Mouse (Mus musculus) stomach, embryonic 14.5 days (tissue): Measurements from ENCODE around the gene Bckdha. TPM values are rescaled to one million over a fixed set of nuclear protein-coding genes. Genes with fewer than 3 reads are reported as not detected.

Experiments used
- ATAC-seq: fragments of 200-750 bp; cut with Nextera tagmentation; 2 replicates; pipeline ENCODE4 v1.8.0; 2017; ENCODE audit warnings: low read depth, moderate TSS enrichment; ENCODE audit not compliant: insufficient number of reproducible peaks, insufficient read depth, low FRiP score
- H3K27ac ChIP-seq: fragments of 300-500 bp; sonication (generic); 2 replicates; pipeline ENCODE4 v1.5.1; 2014; ENCODE audit warnings: mild to moderate bottlenecking, low read length, moderate library complexity, mixed read lengths
- H3K27me3 ChIP-seq: fragments of 300-500 bp; sonication (generic); 2 replicates; pipeline ENCODE4 v1.6.1; 2014; ENCODE audit warnings: low read length, control low read depth, mixed read lengths; ENCODE audit not compliant: control insufficient read depth, insufficient read depth
- H3K36me3 ChIP-seq: fragments of 300-500 bp; sonication (generic); 2 replicates; pipeline ENCODE4 v1.6.1; 2014; ENCODE audit warnings: mild to moderate bottlenecking, control low read depth, low read length, moderate library complexity, mixed read lengths; ENCODE audit not compliant: control insufficient read depth, insufficient read depth
- H3K4me1 ChIP-seq: fragments of 300-500 bp; sonication (generic); 2 replicates; pipeline ENCODE4 v1.6.1; 2014; ENCODE audit warnings: low read length, control low read depth, mixed read lengths; ENCODE audit not compliant: control insufficient read depth, insufficient read depth
- H3K4me2 ChIP-seq: fragments of 300-500 bp; sonication (generic); replicated peaks from 2 replicates; pipeline ENCODE4 v1.6.1; 2014; ENCODE audit warnings: low read depth, low read length, control low read depth
- H3K4me3 ChIP-seq: fragments of 300-500 bp; sonication (generic); 2 replicates; pipeline ENCODE4 v1.5.1; 2014; ENCODE audit warnings: low read depth, low read length, control low read depth
- H3K9ac ChIP-seq: fragments of 300-500 bp; sonication (generic); replicated peaks from 2 replicates; pipeline ENCODE4 v1.6.1; 2014; ENCODE audit warnings: low read depth, mild to moderate bottlenecking, control low read depth, low read length, moderate library complexity, mixed read lengths
- H3K9me3 ChIP-seq: fragments of 300-500 bp; sonication (generic); 2 replicates; pipeline ENCODE4 v1.6.1; 2016; ENCODE audit warnings: low read depth, low read length, control low read depth; ENCODE audit not compliant: control insufficient read depth
- WGBS: fragments of 180-500 bp; shearing (Covaris S2); extraction: QIAGEN DNeasy Blood & Tissue Kit; methylation state at CpG from one replicate; pipeline ENCODE4 v1.1.7; 2014; 5-methylcytosine and 5-hydroxymethylcytosine counted together
- polyA plus RNA-seq: library from polyadenylated mRNA; unstranded; fragments of >200 nt; fragmentation: Nextera tagmentation; extraction: Ambion mirVana; gene quantifications from 2 replicates; pipeline ENCODE4 v1.2.1, GENCODE M21; 2014

Gene Bckdha
- polyA plus RNA-seq, 1 experiment from 2014 or later: 52.2 TPM

- ATAC-seq: no peak
- Histone ChIP-seq H3K27me3 (peaks cover 11% of the 10 kb centered on the region; the same call in 1 of the 2 replicates), H3K4me1 (peaks cover 3% of the 10 kb centered on the region; the same call in 1 of the 2 replicates), H3K9me3 (no peaks in the 10 kb centered on the region), H3K4me3 (no peak overlapping the region), H3K9ac (no peak overlapping the region), H3K27ac (no peak overlapping the region), H3K4me2 (no peak overlapping the region), H3K36me3 (peaks cover 17% of the 10 kb centered on the region)
- 75% methylated on average over 9 of the region's 9 CpGs for WGBS
Observed at GRCm38 (mm10) chr7:25669631-25670030, 10.8 kb upstream of the Bckdha start.

- H3K27ac ChIP-seq: no peak overlapping the region
- H3K4me3 ChIP-seq: no peak overlapping the region
- peaks cover 21% of the 10 kb centered on the region for H3K36me3 ChIP-seq
- H3K4me1 ChIP-seq: no peaks in the 10 kb centered on the region
- no peaks in the 10 kb centered on the region for H3K9me3 ChIP-seq
- 85% methylated on average over 10 of the region's 10 CpGs for WGBS
- ATAC-seq: no peak
- no peak overlapping the region for H3K4me2 ChIP-seq
- 0 out of 2 replicates have a peak, but pooled peaks cover 7% of the 10 kb centered on the region for H3K27me3 ChIP-seq
- H3K9ac ChIP-seq: no peak overlapping the region
Observed at GRCm38 (mm10) chr7:25669158-25669557, 10.4 kb upstream of the Bckdha start.

DNA sequence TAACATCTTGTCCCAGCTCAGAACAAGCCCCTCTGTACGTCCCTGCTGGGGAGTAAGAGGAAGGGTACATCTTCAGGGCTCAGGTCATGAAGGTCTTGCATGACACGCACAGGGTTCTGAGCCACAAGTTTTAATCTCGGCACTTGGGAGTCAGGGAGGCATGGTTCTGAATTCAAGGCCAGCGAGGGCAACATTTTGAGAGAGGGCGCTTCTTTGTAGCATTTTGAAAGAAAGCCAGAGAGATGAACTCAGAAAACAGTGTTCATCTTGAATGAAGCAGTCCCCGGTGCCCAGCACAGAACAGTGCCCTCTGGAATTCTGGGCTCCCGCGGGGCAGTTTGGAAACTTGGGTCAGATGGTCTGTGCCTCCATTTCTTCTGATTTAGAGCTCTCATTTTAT, 7.6 kb upstream of the Bckdha start:
- Histone ChIP-seq H3K4me3 (no peak overlapping the region), H3K4me1 (no peaks in the 10 kb centered on the region), H3K27ac (no peak overlapping the region), H3K4me2 (no peak overlapping the region), H3K9me3 (no peaks in the 10 kb centered on the region), H3K27me3 (no peaks in the 10 kb centered on the region), H3K36me3 (peaks cover 25% of the 10 kb centered on the region), H3K9ac (no peak overlapping the region)
- 94% methylated on average over 8 of the region's 8 CpGs for WGBS
- no peak for ATAC-seq

DNA sequence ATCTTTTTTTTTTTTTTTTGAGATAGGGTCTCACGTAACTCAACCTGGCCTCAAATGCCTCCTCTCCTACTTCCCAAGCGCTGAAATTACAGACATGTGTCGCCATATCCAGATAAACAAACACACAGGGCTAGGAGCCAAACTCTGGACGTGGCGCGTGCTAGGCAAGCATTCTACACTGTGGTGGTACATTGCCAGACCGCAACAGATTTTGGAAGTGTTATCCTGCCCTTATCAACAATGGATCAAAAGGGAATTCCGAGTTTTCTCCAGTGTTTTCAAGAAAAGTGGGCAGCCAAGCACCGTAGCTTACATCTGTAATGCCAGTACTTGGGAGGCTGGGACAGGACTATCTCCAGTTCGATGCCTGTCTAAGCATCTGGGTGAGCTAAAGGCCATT, 996 bp downstream of the Bckdha start:
- Histone ChIP-seq H3K27ac (no peak overlapping the region), H3K27me3 (no peaks in the 10 kb centered on the region), H3K9ac (peak overlapping the region; percentile 64), H3K36me3 (0 out of 2 replicates have a peak, but pooled peaks cover 4% of the 10 kb centered on the region), H3K4me1 (peaks cover 8% of the 10 kb centered on the region; the same call in 1 of the 2 replicates), H3K4me2 (peak overlapping the region; percentile 87), H3K9me3 (no peaks in the 10 kb centered on the region), H3K4me3 (peak overlapping the region; percentile 68)
- WGBS: 36% methylated on average over 10 of the region's 10 CpGs
- no peak for ATAC-seq

- WGBS: 74% methylated on average over 11 of the region's 11 CpGs
Observed at GRCm38 (mm10) chr7:25655601-25656428, 3.0 kb downstream of the Bckdha start.

DNA sequence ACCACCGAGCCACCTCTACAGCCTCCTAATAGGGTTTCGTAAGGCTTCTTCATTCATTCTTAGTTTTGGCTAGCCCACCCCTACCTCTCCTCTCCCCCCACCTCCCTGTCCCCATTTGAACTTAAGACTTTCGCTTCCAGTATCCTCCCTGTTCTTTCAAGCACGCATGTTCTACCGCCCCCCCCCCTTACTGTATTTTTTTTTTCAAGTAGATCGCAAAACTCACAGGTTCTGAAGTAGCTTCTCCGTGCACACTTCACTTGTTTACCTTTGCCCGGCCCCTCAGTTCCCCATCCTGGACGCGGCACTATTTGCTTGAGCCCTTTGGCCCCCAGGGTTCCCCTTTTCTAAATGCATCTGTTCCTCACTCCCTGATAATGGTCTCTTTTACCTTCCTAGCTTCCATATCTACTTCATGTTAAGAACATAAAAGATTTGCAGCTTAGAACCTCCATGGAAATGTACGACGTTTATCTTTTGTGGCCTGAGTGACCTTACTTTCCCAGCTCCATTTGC, 6.5 kb downstream of the Bckdha start:
- no peaks in the 10 kb centered on the region for H3K9me3 ChIP-seq
- H3K4me1 ChIP-seq: 0 out of 2 replicates have a peak, but pooled peaks cover under 1% of the 10 kb centered on the region
- no peak overlapping the region for H3K4me2 ChIP-seq
- no peak overlapping the region for H3K9ac ChIP-seq
- no peaks in the 10 kb centered on the region for H3K36me3 ChIP-seq
- no peak overlapping the region for H3K27ac ChIP-seq
- WGBS: 83% methylated on average over 12 of the region's 12 CpGs
- no peak overlapping the region for H3K4me3 ChIP-seq
- ATAC-seq: no peak
- no peaks in the 10 kb centered on the region for H3K27me3 ChIP-seq

More at GRCm38 (mm10) chr7:25655601-25656428, 3.0 kb downstream of the Bckdha start:
- Histone ChIP-seq H3K4me1 (peaks cover 8% of the 10 kb centered on the region; the same call in 1 of the 2 replicates), H3K27ac (no peak overlapping the region), H3K9me3 (no peaks in the 10 kb centered on the region), H3K9ac (no peak overlapping the region), H3K27me3 (no peaks in the 10 kb centered on the region), H3K36me3 (no peaks in the 10 kb centered on the region), H3K4me2 (no peak overlapping the region), H3K4me3 (no peak overlapping the region)
- no peak for ATAC-seq

GRCm38 (mm10) chr7:25651281-25651680, 7.5 kb downstream of the Bckdha start:
- no peaks in the 10 kb centered on the region for H3K4me1 ChIP-seq
- H3K36me3 ChIP-seq: no peaks in the 10 kb centered on the region
- H3K4me3 ChIP-seq: no peak overlapping the region
- WGBS: 88% methylated on average over 8 of the region's 8 CpGs
- no peak overlapping the region for H3K27ac ChIP-seq
- no peak for ATAC-seq
- H3K27me3 ChIP-seq: no peaks in the 10 kb centered on the region
- no peak overlapping the region for H3K4me2 ChIP-seq
- H3K9ac ChIP-seq: no peak overlapping the region
- no peaks in the 10 kb centered on the region for H3K9me3 ChIP-seq

- Histone ChIP-seq H3K36me3 (no peaks in the 10 kb centered on the region), H3K27ac (no peak overlapping the region), H3K27me3 (no peaks in the 10 kb centered on the region), H3K4me1 (no peaks in the 10 kb centered on the region), H3K4me3 (no peak overlapping the region), H3K4me2 (no peak overlapping the region), H3K9me3 (no peaks in the 10 kb centered on the region), H3K9ac (no peak overlapping the region)
- 74% methylated on average over 5 of the region's 5 CpGs for WGBS
- no peak for ATAC-seq
Observed at GRCm38 (mm10) chr7:25649839-25650238, 8.9 kb downstream of the Bckdha start.
